Mouse (Mus musculus) limb, embryonic 15.5 days (tissue): Measurements from ENCODE around the gene L1cam. TPM values are rescaled to one million over a fixed set of nuclear protein-coding genes. Genes with fewer than 3 reads are reported as not detected.

Experiments
- ATAC-seq: fragments of 200-750 bp; cut with Nextera tagmentation; 2 replicates; pipeline ENCODE4 v1.8.0; 2017; ENCODE audit warnings: low read depth, moderate TSS enrichment; ENCODE audit not compliant: insufficient number of reproducible peaks, low FRiP score, low TSS enrichment
- H3K27ac ChIP-seq: fragments of 300-500 bp; sonication (generic); 2 replicates; pipeline ENCODE4 v1.5.1; 2015; ENCODE audit warnings: moderate library complexity, mild to moderate bottlenecking, inconsistent platforms
- H3K27me3 ChIP-seq: fragments of 300-500 bp; sonication (generic); 2 replicates; pipeline ENCODE4 v1.6.1; 2015; ENCODE audit warnings: inconsistent platforms
- H3K36me3 ChIP-seq: fragments of 300-500 bp; sonication (generic); 2 replicates; pipeline ENCODE4 v1.6.1; 2015; ENCODE audit warnings: inconsistent platforms
- H3K4me1 ChIP-seq: fragments of 300-500 bp; sonication (generic); 2 replicates; pipeline ENCODE4 v1.6.1; 2015; ENCODE audit warnings: inconsistent platforms
- H3K4me2 ChIP-seq: fragments of 300-500 bp; sonication (generic); 2 replicates; pipeline ENCODE4 v1.6.1; 2015; ENCODE audit warnings: mild to moderate bottlenecking, inconsistent platforms
- H3K4me3 ChIP-seq: fragments of 300-500 bp; sonication (generic); 2 replicates; pipeline ENCODE4 v1.5.1; 2015; ENCODE audit warnings: mild to moderate bottlenecking, inconsistent platforms
- H3K9ac ChIP-seq: fragments of 300-500 bp; sonication (generic); 2 replicates; pipeline ENCODE4 v1.6.1; 2015; ENCODE audit warnings: inconsistent platforms
- H3K9me3 ChIP-seq: fragments of 300-500 bp; sonication (generic); 2 replicates; pipeline ENCODE4 v1.6.1; 2016; ENCODE audit warnings: inconsistent platforms
- WGBS: fragments of 180-500 bp; shearing (Covaris S2); methylation state at CpG from one replicate; pipeline ENCODE4 v1.1.7; 2015; 5-methylcytosine and 5-hydroxymethylcytosine counted together
- polyA plus RNA-seq: library from polyadenylated mRNA; unstranded; fragments of >200 nt; fragmentation: Nextera tagmentation; extraction: Ambion mirVana; gene quantifications from 2 replicates; pipeline ENCODE4 v1.2.1, GENCODE M21; 2015

Gene L1cam
- polyA plus RNA-seq, 1 experiment from 2014 or later: 4.0 TPM

GRCm38 (mm10) chrX:73816596-73817314 lies 79.2 kb downstream of the L1cam start:
- WGBS: 54% methylated on average over 3 of the region's 3 CpGs
- Histone ChIP-seq H3K27ac (no peak overlapping the region), H3K9ac (no peak overlapping the region), H3K36me3 (no peaks in the 10 kb centered on the region), H3K4me3 (no peak overlapping the region), H3K9me3 (no peaks in the 10 kb centered on the region), H3K4me2 (no peak overlapping the region), H3K27me3 (no peaks in the 10 kb centered on the region), H3K4me1 (no peaks in the 10 kb centered on the region)
- no peak for ATAC-seq

GRCm38 (mm10) chrX:73815072-73815471 lies 80.8 kb downstream of the L1cam start:
- Histone ChIP-seq H3K27ac (no peak overlapping the region), H3K9me3 (no peaks in the 10 kb centered on the region), H3K36me3 (no peaks in the 10 kb centered on the region), H3K4me2 (peak overlapping the region; percentile 34), H3K9ac (no peak overlapping the region), H3K4me3 (peak overlapping the region; percentile 29), H3K4me1 (no peaks in the 10 kb centered on the region), H3K27me3 (no peaks in the 10 kb centered on the region)
- no peak for ATAC-seq
- WGBS: 21% methylated on average over 14 of the region's 14 CpGs

- Histone ChIP-seq H3K4me2 (no peak overlapping the region), H3K4me1 (no peaks in the 10 kb centered on the region), H3K9ac (no peak overlapping the region), H3K9me3 (no peaks in the 10 kb centered on the region), H3K27me3 (no peaks in the 10 kb centered on the region), H3K4me3 (no peak overlapping the region), H3K36me3 (no peaks in the 10 kb centered on the region), H3K27ac (no peak overlapping the region)
- WGBS: 19% methylated on average over 1 of the region's 1 CpGs
- no peak for ATAC-seq
These were observed 90.1 kb downstream of the L1cam start for GRCm38 (mm10) chrX:73805814-73806213.

Other genes starting within 250 kb of the L1cam start
- 15.6 and 16.2 TPM in 2 replicates for gene Pnck, start 236.0 kb downstream of the L1cam start, polyA plus RNA-seq
- gene Slc6a8, start 223.0 kb downstream of the L1cam start, polyA plus RNA-seq: 7.2 and 8.3 TPM in 2 replicates
- gene Bcap31, start 179.9 kb downstream of the L1cam start, polyA plus RNA-seq: 271 and 276 TPM in 2 replicates
- gene Abcd1, start 179.5 kb downstream of the L1cam start, polyA plus RNA-seq: 15.0 and 18.1 TPM in 2 replicates
- gene Plxnb3, start 139.0 kb downstream of the L1cam start, polyA plus RNA-seq: 0.60 and 0.87 TPM in 2 replicates
- 22.9 and 66.2 TPM in 2 replicates for gene Srpk3, start 121.7 kb downstream of the L1cam start, polyA plus RNA-seq
- gene Idh3g, start 109.2 kb downstream of the L1cam start, polyA plus RNA-seq: 190 and 200 TPM in 2 replicates
- 223 and 229 TPM in 2 replicates for gene Ssr4, start 109.1 kb downstream of the L1cam start, polyA plus RNA-seq
- 0.51 and 1.0 TPM in 2 replicates for gene Pdzd4, start 71.1 kb downstream of the L1cam start, polyA plus RNA-seq
- gene Avpr2, start 4.0 kb downstream of the L1cam start, polyA plus RNA-seq: 0.24 and 0.26 TPM in 2 replicates
- 3.3 and 3.6 TPM in 2 replicates for gene Arhgap4, start 25.8 kb upstream of the L1cam start, polyA plus RNA-seq
- 111 and 114 TPM in 2 replicates for gene Naa10, start 25.8 kb upstream of the L1cam start, polyA plus RNA-seq
- 38.2 and 38.8 TPM in 2 replicates for gene Renbp, start 34.7 kb upstream of the L1cam start, polyA plus RNA-seq
- 40.2 and 44.7 TPM in 2 replicates for gene Hcfc1, start 70.3 kb upstream of the L1cam start, polyA plus RNA-seq
- 54.0 and 58.6 TPM in 2 replicates for gene Irak1, start 127.8 kb upstream of the L1cam start, polyA plus RNA-seq
- gene Opn1mw, start 231.4 kb upstream of the L1cam start, polyA plus RNA-seq: not detected in 2 replicates
- 10.6 and 12.1 TPM in 2 replicates for gene Mecp2, start 239.3 kb upstream of the L1cam start, polyA plus RNA-seq